Mouse (Mus musculus) midbrain, embryonic 13.5 days (tissue): ENCODE results near the gene Zbtb18. TPM values are rescaled to one million over a fixed set of nuclear protein-coding genes. Genes with fewer than 3 reads are reported as not detected.

Experiments
- ATAC-seq: fragments of 200-750 bp; cut with Nextera tagmentation; 2 replicates; pipeline ENCODE4 v1.8.0; 2017; ENCODE audit warnings: mild to moderate bottlenecking, moderate TSS enrichment, moderate library complexity
- H3K27ac ChIP-seq: fragments of 300-500 bp; sonication (generic); 2 replicates; pipeline ENCODE4 v1.5.1; 2015; ENCODE audit warnings: inconsistent platforms, mild to moderate bottlenecking, moderate library complexity
- H3K27me3 ChIP-seq: fragments of 300-500 bp; sonication (generic); 2 replicates; pipeline ENCODE4 v1.6.1; 2015; ENCODE audit warnings: mild to moderate bottlenecking, inconsistent platforms
- H3K36me3 ChIP-seq: fragments of 300-500 bp; sonication (generic); 2 replicates; pipeline ENCODE4 v1.6.1; 2015; ENCODE audit warnings: mild to moderate bottlenecking, inconsistent platforms
- H3K4me1 ChIP-seq: fragments of 300-500 bp; sonication (generic); replicated peaks from 2 replicates; pipeline ENCODE4 v1.6.1; 2015; ENCODE audit warnings: inconsistent platforms
- H3K4me2 ChIP-seq: fragments of 300-500 bp; sonication (generic); replicated peaks from 2 replicates; pipeline ENCODE4 v1.6.1; 2015; ENCODE audit warnings: moderate library complexity, mild to moderate bottlenecking, inconsistent platforms
- H3K4me3 ChIP-seq: fragments of 300-500 bp; sonication (generic); replicated peaks from 2 replicates; pipeline ENCODE4 v1.5.1; 2015; ENCODE audit warnings: mild to moderate bottlenecking, inconsistent platforms
- H3K9ac ChIP-seq: fragments of 300-500 bp; sonication (generic); replicated peaks from 2 replicates; pipeline ENCODE4 v1.6.1; 2015; ENCODE audit warnings: mild to moderate bottlenecking, inconsistent platforms
- H3K9me3 ChIP-seq: fragments of 300-500 bp; sonication (generic); 2 replicates; pipeline ENCODE4 v1.6.1; 2016; ENCODE audit warnings: mild to moderate bottlenecking, inconsistent platforms
- WGBS: fragments of 180-500 bp; shearing (Covaris S2); methylation state at CpG from one replicate; pipeline ENCODE4 v1.1.7; 2015; 5-methylcytosine and 5-hydroxymethylcytosine counted together
- polyA plus RNA-seq: library from polyadenylated mRNA; unstranded; fragments of >200 nt; fragmentation: Nextera tagmentation; extraction: Ambion mirVana; gene quantifications from 2 replicates; pipeline ENCODE4 v1.2.1, GENCODE M21; 2015

Zbtb18 gene
- polyA plus RNA-seq, 1 experiment from 2014 or later, result 20.6 TPM

DNA sequence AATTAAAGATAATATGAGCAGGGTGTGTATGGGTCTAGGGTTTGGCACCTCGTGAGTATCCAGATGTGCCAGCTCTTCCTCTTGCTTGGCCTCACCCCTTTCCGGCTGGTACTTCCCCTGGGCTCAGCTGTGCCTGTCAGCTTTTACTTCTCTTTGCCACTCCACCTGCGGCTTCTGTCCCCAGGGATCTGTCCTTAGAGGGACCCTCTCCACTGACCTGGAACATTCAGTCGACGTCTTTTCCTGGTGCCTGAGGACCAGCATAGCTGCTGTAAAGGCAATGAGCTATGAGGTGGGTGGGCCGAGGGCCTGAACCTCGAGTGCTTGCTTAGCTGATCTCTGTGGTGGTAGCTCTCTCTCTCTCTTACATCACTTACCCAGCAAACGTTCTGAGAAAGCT is 25.0 kb downstream of the Zbtb18 start:
- Histone ChIP-seq H3K9me3 (no peaks in the 10 kb centered on the region; the same call in 1 of the 2 replicates), H3K9ac (no peak overlapping the region), H3K27ac (no peak overlapping the region), H3K36me3 (no peaks in the 10 kb centered on the region), H3K4me3 (no peak overlapping the region), H3K4me2 (no peak overlapping the region), H3K4me1 (no peaks in the 10 kb centered on the region), H3K27me3 (no peaks in the 10 kb centered on the region)
- WGBS, result 71% methylated on average over 8 of the region's 8 CpGs
- ATAC-seq, result no peak

DNA sequence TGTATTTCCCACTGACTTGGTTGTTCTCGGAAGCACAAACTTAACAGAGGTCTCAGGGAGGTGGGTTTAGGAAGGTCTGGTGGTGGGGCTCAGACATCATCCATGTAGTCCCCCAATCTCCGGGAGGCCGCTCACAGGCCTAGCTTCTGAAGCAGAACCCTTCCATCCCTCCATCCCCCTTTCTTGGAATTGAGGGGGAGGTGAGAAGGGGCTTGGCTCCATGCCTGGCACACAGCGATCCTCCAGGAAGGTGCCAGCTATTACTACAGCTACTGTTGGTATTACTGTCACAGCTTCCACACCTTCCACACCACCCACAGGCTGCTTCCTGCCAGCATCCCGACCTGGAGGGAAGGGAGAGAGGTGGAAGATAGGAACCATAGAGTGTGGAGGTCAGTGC is 26.3 kb downstream of the Zbtb18 start:
- no peak overlapping the region for H3K27ac ChIP-seq
- H3K4me1 ChIP-seq, result no peaks in the 10 kb centered on the region
- no peak overlapping the region for H3K4me3 ChIP-seq
- no peak overlapping the region for H3K4me2 ChIP-seq
- no peaks in the 10 kb centered on the region for H3K36me3 ChIP-seq
- no peak overlapping the region for H3K9ac ChIP-seq
- WGBS, result 88% methylated on average over 5 of the region's 5 CpGs
- H3K27me3 ChIP-seq, result no peaks in the 10 kb centered on the region
- H3K9me3 ChIP-seq, result no peaks in the 10 kb centered on the region; the same call in 1 of the 2 replicates
- no peak for ATAC-seq

- no peaks in the 10 kb centered on the region for H3K4me1 ChIP-seq
- H3K4me3 ChIP-seq, result no peak overlapping the region
- no peaks in the 10 kb centered on the region for H3K9me3 ChIP-seq
- no peaks in the 10 kb centered on the region for H3K27me3 ChIP-seq
- no peak for ATAC-seq
- no peak overlapping the region for H3K27ac ChIP-seq
- no peak overlapping the region for H3K4me2 ChIP-seq
- H3K36me3 ChIP-seq, result no peaks in the 10 kb centered on the region
- no peak overlapping the region for H3K9ac ChIP-seq
- 80% methylated on average over 4 of the region's 4 CpGs for WGBS
Measured at GRCm38 (mm10) chr1:177470091-177470490, 27.9 kb downstream of the Zbtb18 start.

DNA sequence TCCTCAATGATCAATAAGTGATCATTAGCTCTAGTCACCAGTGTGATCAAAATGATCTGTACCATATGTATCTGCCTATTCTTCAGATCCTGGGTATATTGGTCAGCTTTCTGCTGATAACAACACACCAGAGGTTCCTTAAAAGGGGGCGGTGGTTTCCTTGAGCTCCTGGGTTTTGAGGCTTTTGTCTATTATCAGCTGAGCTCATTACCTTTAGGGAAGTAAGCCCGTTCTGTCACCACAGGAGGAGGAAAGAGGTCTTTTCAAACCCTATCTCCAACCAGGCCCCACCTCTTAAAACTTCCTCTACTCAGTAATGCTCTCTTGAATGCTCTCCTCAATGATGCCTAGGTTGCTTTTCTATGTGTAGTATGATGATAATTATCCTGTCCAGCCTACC is 28.8 kb downstream of the Zbtb18 start:
- no peaks in the 10 kb centered on the region for H3K27me3 ChIP-seq
- H3K9ac ChIP-seq, result no peak overlapping the region
- H3K4me3 ChIP-seq, result no peak overlapping the region
- no peak for ATAC-seq
- H3K9me3 ChIP-seq, result no peaks in the 10 kb centered on the region
- 78% methylated on average over 2 of the region's 2 CpGs for WGBS
- no peak overlapping the region for H3K4me2 ChIP-seq
- H3K27ac ChIP-seq, result no peak overlapping the region
- no peaks in the 10 kb centered on the region for H3K4me1 ChIP-seq
- H3K36me3 ChIP-seq, result no peaks in the 10 kb centered on the region

GRCm38 (mm10) chr1:177475542-177476197 is 33.5 kb downstream of the Zbtb18 start:
- H3K27me3 ChIP-seq, result no peaks in the 10 kb centered on the region
- no peak for ATAC-seq
- no peak overlapping the region for H3K4me2 ChIP-seq
- H3K9ac ChIP-seq, result no peak overlapping the region
- peaks cover 4% of the 10 kb centered on the region; the same call in 1 of the 2 replicates for H3K4me1 ChIP-seq
- 88% methylated on average over 13 of the region's 13 CpGs for WGBS
- H3K36me3 ChIP-seq, result no peaks in the 10 kb centered on the region
- H3K4me3 ChIP-seq, result no peak overlapping the region
- H3K9me3 ChIP-seq, result no peaks in the 10 kb centered on the region
- H3K27ac ChIP-seq, result no peak overlapping the region

GRCm38 (mm10) chr1:177478578-177478977 is 36.4 kb downstream of the Zbtb18 start:
- H3K4me3 ChIP-seq, result no peak overlapping the region
- no peak overlapping the region for H3K27ac ChIP-seq
- no peaks in the 10 kb centered on the region for H3K36me3 ChIP-seq
- ATAC-seq, result no peak
- no peak overlapping the region for H3K9ac ChIP-seq
- peaks cover 4% of the 10 kb centered on the region; the same call in 1 of the 2 replicates for H3K4me1 ChIP-seq
- WGBS, result 83% methylated on average over 2 of the region's 2 CpGs
- no peaks in the 10 kb centered on the region for H3K27me3 ChIP-seq
- H3K9me3 ChIP-seq, result no peaks in the 10 kb centered on the region
- H3K4me2 ChIP-seq, result no peak overlapping the region

DNA sequence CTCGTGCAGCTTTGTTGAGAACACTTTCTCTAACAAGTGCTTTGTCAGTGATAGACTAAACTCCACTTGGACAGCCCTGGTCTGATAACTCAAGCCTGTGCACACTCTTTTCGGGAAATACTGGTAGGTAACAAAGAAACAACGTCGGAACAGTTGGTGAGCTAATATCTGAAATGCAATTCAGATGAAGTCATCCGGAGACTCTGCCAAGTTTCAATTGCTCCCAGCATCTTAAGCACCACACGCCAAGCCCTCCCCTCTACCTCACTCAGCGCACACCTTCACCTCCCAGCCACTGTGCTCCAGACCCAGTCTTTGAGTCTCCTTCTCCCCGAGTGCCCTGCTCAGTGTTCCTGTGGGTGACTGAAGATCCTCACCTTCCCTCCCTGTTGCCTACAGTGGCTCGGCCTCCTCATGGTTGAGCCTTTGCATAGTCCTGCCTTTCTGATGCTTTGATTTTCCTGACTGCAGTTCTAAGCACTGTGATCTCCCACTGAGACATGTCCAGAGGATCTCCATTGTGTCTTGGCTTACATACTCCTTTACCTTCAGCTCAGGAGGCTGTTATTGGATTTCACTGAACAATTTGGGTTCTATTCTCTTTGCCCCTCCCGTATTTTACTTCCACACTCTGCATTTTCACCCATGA is 37.3 kb downstream of the Zbtb18 start:
- Histone ChIP-seq H3K27me3 (no peaks in the 10 kb centered on the region), H3K36me3 (no peaks in the 10 kb centered on the region), H3K9ac (no peak overlapping the region), H3K4me2 (no peak overlapping the region), H3K27ac (no peak overlapping the region), H3K4me1 (peaks cover 7% of the 10 kb centered on the region), H3K4me3 (no peak overlapping the region), H3K9me3 (no peaks in the 10 kb centered on the region)
- peak; percentile 11; the same call in 1 of the 2 replicates for ATAC-seq
- WGBS, result 63% methylated on average over 10 of the region's 10 CpGs

DNA sequence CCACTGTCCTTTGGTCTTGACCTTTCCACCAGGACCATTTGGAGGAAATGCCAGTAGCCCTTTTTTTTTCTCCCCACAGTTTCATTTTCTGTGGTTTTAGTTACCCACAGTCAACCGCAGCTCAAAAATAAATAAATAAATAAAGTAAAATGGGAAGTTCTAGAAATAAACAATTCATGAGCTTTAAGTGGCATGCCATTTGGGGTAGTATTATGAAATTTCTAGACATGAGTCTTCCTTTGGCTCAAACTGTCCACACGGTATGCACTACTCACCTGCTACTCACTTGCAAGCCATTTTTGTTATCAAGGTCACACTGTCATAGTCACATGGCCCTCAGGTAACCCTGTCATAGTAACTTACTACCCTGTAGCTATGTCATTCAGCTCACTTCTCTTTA is 41.5 kb downstream of the Zbtb18 start:
- Histone ChIP-seq H3K27ac (no peak overlapping the region), H3K4me3 (no peak overlapping the region), H3K4me1 (peaks cover 14% of the 10 kb centered on the region), H3K9me3 (no peaks in the 10 kb centered on the region), H3K9ac (no peak overlapping the region), H3K27me3 (no peaks in the 10 kb centered on the region), H3K36me3 (no peaks in the 10 kb centered on the region), H3K4me2 (no peak overlapping the region)
- ATAC-seq, result no peak
- 96% methylated on average over 2 of the region's 2 CpGs for WGBS

GRCm38 (mm10) chr1:177484280-177484679 is 42.1 kb downstream of the Zbtb18 start:
- Histone ChIP-seq H3K9ac (no peak overlapping the region), H3K9me3 (no peaks in the 10 kb centered on the region), H3K36me3 (no peaks in the 10 kb centered on the region), H3K4me3 (no peak overlapping the region), H3K4me1 (peaks cover 14% of the 10 kb centered on the region), H3K4me2 (no peak overlapping the region), H3K27me3 (no peaks in the 10 kb centered on the region), H3K27ac (no peak overlapping the region)
- 59% methylated on average over 7 of the region's 7 CpGs for WGBS
- 0 out of 2 replicates have a peak, but pooled peaks have one; percentile 50 for ATAC-seq

DNA sequence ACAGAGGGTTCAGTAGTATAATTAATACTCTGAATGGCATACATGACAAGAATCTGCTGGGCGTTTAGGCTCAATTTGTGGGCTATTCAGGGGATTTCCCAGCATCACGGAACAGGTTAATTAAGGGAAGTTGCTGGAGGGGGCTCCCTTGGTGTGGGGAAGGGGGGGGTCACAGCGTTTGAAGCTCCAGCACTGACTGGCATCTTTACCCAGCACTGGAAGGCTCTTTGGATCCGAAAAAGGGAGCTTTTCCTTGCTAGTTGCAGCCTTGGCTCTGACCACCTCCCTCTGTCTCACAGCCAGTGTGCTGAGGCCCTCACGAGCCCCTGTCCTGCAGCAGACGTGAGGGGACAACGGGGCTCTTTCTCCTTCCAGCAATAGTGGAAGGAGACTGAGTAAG is 42.5 kb downstream of the Zbtb18 start:
- Histone ChIP-seq H3K9ac (no peak overlapping the region; the same call in 1 of the 2 replicates), H3K4me1 (peaks cover 11% of the 10 kb centered on the region), H3K27me3 (no peaks in the 10 kb centered on the region), H3K4me2 (no peak overlapping the region), H3K27ac (no peak overlapping the region), H3K4me3 (no peak overlapping the region), H3K9me3 (no peaks in the 10 kb centered on the region), H3K36me3 (no peaks in the 10 kb centered on the region)
- ATAC-seq, result no peak
- 30% methylated on average over 7 of the region's 7 CpGs for WGBS

- 77% methylated on average over 7 of the region's 7 CpGs for WGBS
- ATAC-seq, result no peak
- H3K36me3 ChIP-seq, result no peaks in the 10 kb centered on the region
Measured at GRCm38 (mm10) chr1:177489844-177490243, 47.7 kb downstream of the Zbtb18 start.

GRCm38 (mm10) chr1:177490808-177491207 is 48.7 kb downstream of the Zbtb18 start:
- Histone ChIP-seq H3K9ac (no peak overlapping the region), H3K4me1 (peaks cover 4% of the 10 kb centered on the region; the same call in 1 of the 2 replicates), H3K27me3 (no peaks in the 10 kb centered on the region), H3K36me3 (no peaks in the 10 kb centered on the region), H3K4me2 (no peak overlapping the region), H3K9me3 (no peaks in the 10 kb centered on the region), H3K27ac (no peak overlapping the region), H3K4me3 (no peak overlapping the region)
- whole genome bisulfite sequencing, result 33% methylated on average over 4 of the region's 4 CpGs
- ATAC-seq, result no peak

More at GRCm38 (mm10) chr1:177489844-177490243, 47.7 kb downstream of the Zbtb18 start:
- Histone ChIP-seq H3K4me1 (peaks cover 8% of the 10 kb centered on the region), H3K27ac (no peak overlapping the region), H3K4me3 (no peak overlapping the region), H3K4me2 (no peak overlapping the region), H3K9ac (no peak overlapping the region), H3K9me3 (no peaks in the 10 kb centered on the region), H3K27me3 (no peaks in the 10 kb centered on the region)
